Mouse (Mus musculus) heart, embryonic 14.5 days (tissue): ENCODE results near the gene Tmem141. TPM values are rescaled to one million over a fixed set of nuclear protein-coding genes. Genes with fewer than 3 reads are reported as not detected.

Experiments
- ATAC-seq: fragments of 200-750 bp; cut with Nextera tagmentation; 2 replicates; pipeline ENCODE4 v1.8.0; 2017; ENCODE audit warnings: low read depth, moderate TSS enrichment; ENCODE audit not compliant: insufficient number of reproducible peaks, insufficient read depth, low FRiP score
- H3K27ac ChIP-seq, 2 experiments: fragments of 200-500 bp in 1 of 2; fragments of 300-500 bp in 1 of 2; sonication (generic) in 1 of 2; replicated peaks in 1 of 2; 2 replicates each; pipeline ENCODE4 v1.5.1; 2012 to 2014; ENCODE audit warnings: low read depth in 2 of 2, low read length in 2 of 2, control low read depth in 1 of 2, mild to moderate bottlenecking in 1 of 2, mixed read lengths in 1 of 2; ENCODE audit not compliant: control insufficient read depth in 1 of 2, insufficient read depth in 1 of 2
- H3K27me3 ChIP-seq: fragments of 300-500 bp; sonication (generic); 2 replicates; pipeline ENCODE4 v1.6.1; 2014; ENCODE audit warnings: mild to moderate bottlenecking, low read length, control low read depth; ENCODE audit not compliant: control insufficient read depth, insufficient read depth
- H3K36me3 ChIP-seq: fragments of 300-500 bp; sonication (generic); 2 replicates; pipeline ENCODE4 v1.6.1; 2014; ENCODE audit warnings: mild to moderate bottlenecking, control low read depth, low read length, mixed read lengths; ENCODE audit not compliant: control insufficient read depth, insufficient read depth
- H3K4me1 ChIP-seq, 2 experiments: fragments of 200-500 bp in 1 of 2; fragments of 300-500 bp in 1 of 2; sonication (generic) in 1 of 2; 2 replicates each; pipeline ENCODE4 v1.6.1; 2012 to 2014; ENCODE audit warnings: low read length in 2 of 2, control low read depth in 1 of 2, mixed read lengths in 1 of 2; ENCODE audit not compliant: control insufficient read depth in 2 of 2, insufficient read depth in 2 of 2
- H3K4me2 ChIP-seq: fragments of 300-500 bp; sonication (generic); 2 replicates; pipeline ENCODE4 v1.6.1; 2014; ENCODE audit warnings: mild to moderate bottlenecking, low read length
- H3K4me3 ChIP-seq, 2 experiments: fragments of 200-500 bp in 1 of 2; fragments of 300-500 bp in 1 of 2; sonication (generic) in 1 of 2; 2 replicates each; pipeline ENCODE4 v1.5.1; 2012 to 2014; ENCODE audit warnings: low read length in 2 of 2, mild to moderate bottlenecking in 2 of 2, control low read depth in 1 of 2, low read depth in 1 of 2, moderate library complexity in 1 of 2; ENCODE audit not compliant: control insufficient read depth in 1 of 2, insufficient read depth in 1 of 2
- H3K9ac ChIP-seq: fragments of 300-500 bp; sonication (generic); 2 replicates; pipeline ENCODE4 v1.6.1; 2014; ENCODE audit warnings: mild to moderate bottlenecking, low read length
- H3K9me3 ChIP-seq: fragments of 300-500 bp; sonication (generic); 2 replicates; pipeline ENCODE4 v1.6.1; 2016; ENCODE audit warnings: low read length, control low read depth; ENCODE audit not compliant: control insufficient read depth
- WGBS: fragments of 180-500 bp; shearing (Covaris S2); extraction: QIAGEN DNeasy Blood & Tissue Kit; methylation state at CpG from one replicate; pipeline ENCODE4 v1.1.7; 2014; 5-methylcytosine and 5-hydroxymethylcytosine counted together
- polyA plus RNA-seq: library from polyadenylated mRNA; unstranded; fragments of >200 nt; fragmentation: Nextera tagmentation; extraction: Ambion mirVana; gene quantifications from 2 replicates; pipeline ENCODE4 v1.2.1, GENCODE M21; 2014

The Tmem141 gene
- polyA plus RNA-seq, 1 experiment from 2014 or later, result 28.2 TPM

DNA sequence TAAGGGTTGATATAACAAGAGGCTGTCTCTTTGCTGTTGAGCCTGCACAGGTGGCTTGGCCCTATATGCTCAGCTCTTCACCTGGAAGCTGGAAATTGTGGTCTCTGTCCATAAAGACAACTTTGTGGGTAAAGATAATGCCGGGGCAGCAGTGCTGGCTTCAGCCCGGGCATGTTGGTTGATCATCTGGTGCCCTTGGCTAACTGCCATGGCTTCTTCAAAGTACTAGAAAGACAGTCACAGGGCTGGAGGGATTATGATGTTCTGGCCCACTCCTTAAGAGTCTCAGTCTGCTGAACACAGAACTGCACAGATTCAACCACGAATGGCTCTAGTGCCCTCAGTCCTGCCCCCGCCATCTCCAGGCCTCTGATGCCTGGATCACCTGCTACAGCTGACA is 35.4 kb upstream of the Tmem141 start:
- ATAC-seq, result no peak
- 73% methylated on average over 4 of the region's 4 CpGs for WGBS

GRCm38 (mm10) chr2:25656691-25657090 is 34.9 kb upstream of the Tmem141 start:
- no peaks in the 10 kb centered on the region for H3K36me3 ChIP-seq
- WGBS, result 78% methylated on average over 4 of the region's 4 CpGs
- no peak for ATAC-seq

More for the DNA sequence above, 35.4 kb upstream of the Tmem141 start:
- Histone ChIP-seq H3K27ac (no peak overlapping the region), H3K4me3 (no peak overlapping the region), H3K4me2 (no peak overlapping the region), H3K36me3 (no peaks in the 10 kb centered on the region), H3K9me3 (no peaks in the 10 kb centered on the region), H3K9ac (no peak overlapping the region), H3K27me3 (0 out of 2 replicates have a peak, but pooled peaks cover 4% of the 10 kb centered on the region), H3K4me1 (no peaks in the 10 kb centered on the region)

DNA sequence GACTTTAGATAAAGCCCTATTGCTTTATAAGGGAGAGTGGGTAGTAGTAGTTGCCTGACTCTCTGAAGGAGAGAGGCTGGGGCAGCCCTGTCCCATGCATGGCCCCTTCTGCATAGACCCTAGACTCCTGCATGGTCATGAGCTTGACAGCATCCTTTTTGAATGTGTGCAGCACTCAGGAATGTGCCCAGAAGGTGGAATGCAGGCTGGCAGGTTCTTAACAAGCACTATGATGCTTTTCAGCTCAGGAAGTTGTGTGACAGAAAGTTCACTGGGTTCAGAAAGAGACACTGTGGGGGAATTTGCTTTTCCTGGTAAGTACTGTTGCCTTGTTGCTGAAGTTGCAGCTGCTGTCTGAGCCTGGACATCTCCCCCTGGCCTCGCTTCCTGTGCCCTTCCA is 32.7 kb upstream of the Tmem141 start:
- no peak for ATAC-seq
- Histone ChIP-seq H3K36me3 (no peaks in the 10 kb centered on the region), H3K9me3 (no peaks in the 10 kb centered on the region), H3K9ac (no peak overlapping the region), H3K4me2 (no peak overlapping the region), H3K27me3 (0 out of 2 replicates have a peak, but pooled peaks cover 4% of the 10 kb centered on the region), H3K27ac (no peak overlapping the region), H3K4me1 (no peaks in the 10 kb centered on the region), H3K4me3 (no peak overlapping the region)
- WGBS, result 63% methylated on average over 1 of the region's 1 CpGs

More at GRCm38 (mm10) chr2:25656691-25657090, 34.9 kb upstream of the Tmem141 start:
- no peak overlapping the region for H3K4me3 ChIP-seq
- H3K4me1 ChIP-seq, result no peaks in the 10 kb centered on the region
- H3K4me2 ChIP-seq, result no peak overlapping the region
- H3K9me3 ChIP-seq, result no peaks in the 10 kb centered on the region
- no peak overlapping the region for H3K9ac ChIP-seq
- H3K27me3 ChIP-seq, result 0 out of 2 replicates have a peak, but pooled peaks cover 4% of the 10 kb centered on the region
- H3K27ac ChIP-seq, result no peak overlapping the region

- ATAC-seq, result no peak
- Histone ChIP-seq H3K27me3 (0 out of 2 replicates have a peak, but pooled peaks cover 4% of the 10 kb centered on the region), H3K36me3 (no peaks in the 10 kb centered on the region), H3K9ac (no peak within 1 kb of the TSS), H3K4me2 (no peak within 1 kb of the TSS), H3K9me3 (no peaks in the 10 kb centered on the region), H3K4me3 (no peak within 1 kb of the TSS), H3K4me1 (no peaks in the 10 kb centered on the region), H3K27ac (no peak within 1 kb of the TSS)
- WGBS, result 73% methylated on average over 2 of the region's 2 CpGs
Observed at GRCm38 (mm10) chr2:25652902-25653301, 31.1 kb upstream of the Tmem141 start, which contains the start of gene Lcn8. TSS of gene Lcn8 (plus strand) at chr2:25653120.

- Histone ChIP-seq H3K4me3 (no peak overlapping the region), H3K4me2 (no peak overlapping the region), H3K36me3 (no peaks in the 10 kb centered on the region), H3K27me3 (no peaks in the 10 kb centered on the region), H3K4me1 (no peaks in the 10 kb centered on the region), H3K9me3 (no peaks in the 10 kb centered on the region), H3K9ac (no peak overlapping the region), H3K27ac (no peak overlapping the region)
- no peak for ATAC-seq
- WGBS, result 17% methylated on average over 6 of the region's 6 CpGs
Observed at GRCm38 (mm10) chr2:25639890-25640289, 18.1 kb upstream of the Tmem141 start.

- Histone ChIP-seq H3K36me3 (no peaks in the 10 kb centered on the region), H3K9me3 (no peaks in the 10 kb centered on the region), H3K4me2 (no peak overlapping the region), H3K9ac (no peak overlapping the region), H3K4me1 (no peaks in the 10 kb centered on the region), H3K27ac (no peak overlapping the region), H3K27me3 (no peaks in the 10 kb centered on the region), H3K4me3 (no peak overlapping the region)
- ATAC-seq, result no peak
- WGBS, result 52% methylated on average over 1 of the region's 1 CpGs
Observed at GRCm38 (mm10) chr2:25634046-25634445, 12.2 kb upstream of the Tmem141 start.

DNA sequence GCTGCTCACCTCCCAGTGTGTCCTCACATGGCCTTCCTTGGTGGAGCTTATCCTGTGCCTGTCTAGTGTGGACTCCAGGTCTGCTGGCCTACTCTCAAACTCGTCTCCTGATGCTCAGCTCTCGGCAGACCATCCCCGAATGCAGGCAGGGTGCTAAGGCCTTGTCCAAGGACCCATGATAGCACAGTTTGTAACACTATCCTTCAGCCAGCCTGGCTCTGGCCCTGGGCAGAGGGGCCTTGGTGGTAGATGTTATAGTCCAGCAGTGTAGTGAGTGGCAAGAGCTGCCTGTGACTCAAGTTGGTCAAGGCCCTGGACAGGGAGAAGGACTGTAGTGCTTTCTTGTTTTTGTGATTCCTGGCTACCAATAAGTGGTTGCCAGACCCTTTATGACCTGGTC is 11.8 kb upstream of the Tmem141 start:
- ATAC-seq, result no peak
- no peak overlapping the region for H3K4me2 ChIP-seq
- 65% methylated on average over 3 of the region's 3 CpGs for whole genome bisulfite sequencing

DNA sequence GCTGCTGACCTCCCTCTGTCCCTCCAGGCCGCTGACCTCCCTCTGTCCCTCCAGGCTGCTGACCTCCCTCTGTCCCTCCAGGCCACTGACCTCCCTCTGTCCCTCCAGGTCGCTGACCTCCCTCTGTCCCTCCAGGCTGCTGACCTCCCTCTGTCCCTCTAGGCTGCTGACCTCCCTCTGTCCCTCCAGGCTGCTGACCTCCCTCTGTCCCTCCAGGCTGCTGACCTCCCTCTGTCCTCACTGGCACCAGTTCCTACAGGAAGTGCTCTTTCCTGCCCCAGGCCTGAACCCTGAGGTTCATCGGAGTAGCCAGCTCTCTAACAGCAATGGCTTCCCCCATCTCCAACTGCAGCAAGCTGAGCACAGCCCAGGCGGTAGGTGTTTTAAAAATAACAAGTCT is 6.9 kb upstream of the Tmem141 start:
- Histone ChIP-seq H3K36me3 (no peaks in the 10 kb centered on the region), H3K9me3 (no peaks in the 10 kb centered on the region), H3K27ac (no peak overlapping the region), H3K27me3 (no peaks in the 10 kb centered on the region), H3K4me2 (no peak overlapping the region), H3K9ac (no peak overlapping the region), H3K4me1 (no peaks in the 10 kb centered on the region), H3K4me3 (no peak overlapping the region)
- no peak for ATAC-seq
- 54% methylated on average over 4 of the region's 4 CpGs for WGBS

More for the DNA sequence above, 11.8 kb upstream of the Tmem141 start:
- no peaks in the 10 kb centered on the region for H3K4me1 ChIP-seq
- no peaks in the 10 kb centered on the region for H3K27me3 ChIP-seq
- H3K9me3 ChIP-seq, result no peaks in the 10 kb centered on the region
- H3K27ac ChIP-seq, result no peak overlapping the region
- no peak overlapping the region for H3K9ac ChIP-seq
- no peak overlapping the region for H3K4me3 ChIP-seq
- H3K36me3 ChIP-seq, result no peaks in the 10 kb centered on the region
